Mouse (Mus musculus) midbrain, embryonic 16.5 days (tissue): Measurements from ENCODE around the gene Ifi47. TPM values are rescaled to one million over a fixed set of nuclear protein-coding genes. Genes with fewer than 3 reads are reported as not detected.

Experiments
- ATAC-seq: fragments of 200-750 bp; cut with Nextera tagmentation; 2 replicates; pipeline ENCODE4 v1.8.0; 2017; ENCODE audit warnings: moderate TSS enrichment
- H3K27ac ChIP-seq: fragments of 300-500 bp; sonication (generic); 2 replicates; pipeline ENCODE4 v1.5.1; 2014; ENCODE audit warnings: mild to moderate bottlenecking, low read length, mixed read lengths
- H3K27me3 ChIP-seq: fragments of 300-500 bp; sonication (generic); 2 replicates; pipeline ENCODE4 v1.6.1; 2014; ENCODE audit warnings: low read depth, low read length, mixed read lengths; ENCODE audit not compliant: control insufficient read depth, insufficient read depth
- H3K36me3 ChIP-seq: fragments of 300-500 bp; sonication (generic); 2 replicates; pipeline ENCODE4 v1.6.1; 2014; ENCODE audit warnings: mild to moderate bottlenecking, low read length, moderate library complexity, mixed read lengths; ENCODE audit not compliant: control insufficient read depth, insufficient read depth
- H3K4me1 ChIP-seq: fragments of 300-500 bp; sonication (generic); 2 replicates; pipeline ENCODE4 v1.6.1; 2014; ENCODE audit warnings: mild to moderate bottlenecking, low read length, mixed read lengths; ENCODE audit not compliant: control insufficient read depth, insufficient read depth
- H3K4me2 ChIP-seq: fragments of 300-500 bp; sonication (generic); 2 replicates; pipeline ENCODE4 v1.6.1; 2014; ENCODE audit warnings: mild to moderate bottlenecking, low read length, mixed read lengths
- H3K4me3 ChIP-seq: fragments of 300-500 bp; sonication (generic); 2 replicates; pipeline ENCODE4 v1.5.1; 2014; ENCODE audit warnings: low read depth, mild to moderate bottlenecking, low read length, moderate library complexity, mixed read lengths
- H3K9ac ChIP-seq: fragments of 300-500 bp; sonication (generic); 2 replicates; pipeline ENCODE4 v1.6.1; 2014; ENCODE audit warnings: low read depth, low read length, mixed read lengths
- H3K9me3 ChIP-seq: fragments of 300-500 bp; sonication (generic); replicated peaks from 2 replicates; pipeline ENCODE4 v1.6.1; 2014; ENCODE audit warnings: mild to moderate bottlenecking, low read length, mixed read lengths; ENCODE audit not compliant: control insufficient read depth, poor library complexity, severe bottlenecking
- WGBS: fragments of 180-500 bp; shearing (Covaris S2); extraction: QIAGEN DNeasy Blood & Tissue Kit; methylation state at CpG from one replicate; pipeline ENCODE4 v1.1.7; 2014; 5-methylcytosine and 5-hydroxymethylcytosine counted together
- polyA plus RNA-seq: library from polyadenylated mRNA; unstranded; fragments of >200 nt; fragmentation: Nextera tagmentation; extraction: Ambion mirVana; gene quantifications from 2 replicates; pipeline ENCODE4 v1.2.1, GENCODE M21; 2015

Gene Ifi47
- polyA plus RNA-seq, 1 experiment from 2014 or later, result 0.53 TPM

DNA sequence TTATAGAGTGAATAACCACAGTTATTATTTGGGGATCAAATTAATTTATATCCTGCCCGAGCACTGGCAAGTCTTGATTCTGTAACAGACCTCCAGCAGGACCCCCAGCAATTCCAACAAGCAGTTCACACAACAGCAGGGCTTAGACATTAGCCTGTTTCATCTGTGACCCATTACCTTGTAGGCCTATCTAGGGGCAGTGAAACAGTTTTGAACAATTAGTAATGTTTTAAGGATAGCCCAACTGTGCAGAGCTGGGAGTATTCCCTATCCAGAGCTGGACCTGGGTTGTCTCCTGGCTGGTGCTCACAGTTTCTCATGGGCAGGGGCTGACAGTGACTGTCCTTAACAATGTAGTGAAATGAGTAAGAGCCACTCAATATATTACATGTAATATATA, 625 bp downstream of the Ifi47 start:
- no peak overlapping the region for H3K4me3 ChIP-seq
- WGBS, result 81% methylated on average over 1 of the region's 1 CpGs
- no peak for ATAC-seq
- no peak overlapping the region for H3K27ac ChIP-seq
- no peaks in the 10 kb centered on the region for H3K27me3 ChIP-seq
- no peaks in the 10 kb centered on the region for H3K4me1 ChIP-seq
- H3K36me3 ChIP-seq, result no peaks in the 10 kb centered on the region
- H3K4me2 ChIP-seq, result no peak overlapping the region
- no peak overlapping the region for H3K9ac ChIP-seq
- H3K9me3 ChIP-seq, result no peaks in the 10 kb centered on the region

DNA sequence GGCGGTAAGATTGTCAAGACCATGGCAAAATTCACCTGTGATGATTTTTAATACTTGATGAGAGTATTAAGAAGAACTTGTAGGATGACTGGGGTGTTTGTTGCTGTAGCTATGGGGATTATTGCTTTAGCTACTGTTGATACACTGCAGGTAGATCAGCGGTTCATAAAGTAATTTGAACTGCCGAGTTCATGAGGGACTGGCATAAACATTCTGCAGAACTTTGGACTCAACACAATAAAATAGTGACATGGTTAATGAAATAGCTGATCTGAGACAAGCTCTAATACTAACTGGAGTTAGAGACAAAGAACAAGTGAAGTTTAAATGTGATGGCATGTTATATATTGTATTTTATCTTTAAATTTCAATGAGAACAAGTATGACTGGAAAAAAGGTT, 2.3 kb downstream of the Ifi47 start:
- no peaks in the 10 kb centered on the region for H3K9me3 ChIP-seq
- H3K4me3 ChIP-seq, result no peak overlapping the region
- no peaks in the 10 kb centered on the region for H3K27me3 ChIP-seq
- no peak overlapping the region for H3K4me2 ChIP-seq
- H3K36me3 ChIP-seq, result no peaks in the 10 kb centered on the region
- H3K27ac ChIP-seq, result no peak overlapping the region
- no peaks in the 10 kb centered on the region for H3K4me1 ChIP-seq
- WGBS, result 90% methylated on average over 3 of the region's 3 CpGs
- no peak for ATAC-seq
- H3K9ac ChIP-seq, result no peak overlapping the region

DNA sequence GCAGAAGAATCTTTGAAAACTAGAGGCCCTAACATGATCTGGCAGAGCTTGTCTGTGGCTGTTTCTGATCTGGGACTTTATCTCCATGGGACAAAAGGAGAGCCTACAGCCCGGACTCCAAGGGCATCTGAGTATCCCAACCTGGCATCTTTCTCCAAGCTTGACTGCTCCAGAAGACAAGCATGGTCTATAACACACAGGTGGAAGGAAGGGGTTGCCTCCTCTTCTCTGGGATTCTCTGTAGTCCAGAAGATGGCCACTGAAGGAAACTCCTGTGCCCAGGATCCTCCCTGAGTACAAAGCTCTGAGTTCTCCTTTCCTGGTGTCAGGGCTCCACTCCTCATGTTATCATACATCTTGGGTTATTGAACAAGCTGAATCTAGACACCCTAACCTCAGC, 4.2 kb downstream of the Ifi47 start:
- WGBS, result 78% methylated on average over 1 of the region's 1 CpGs
- H3K4me1 ChIP-seq, result no peaks in the 10 kb centered on the region
- no peak overlapping the region for H3K9ac ChIP-seq

DNA sequence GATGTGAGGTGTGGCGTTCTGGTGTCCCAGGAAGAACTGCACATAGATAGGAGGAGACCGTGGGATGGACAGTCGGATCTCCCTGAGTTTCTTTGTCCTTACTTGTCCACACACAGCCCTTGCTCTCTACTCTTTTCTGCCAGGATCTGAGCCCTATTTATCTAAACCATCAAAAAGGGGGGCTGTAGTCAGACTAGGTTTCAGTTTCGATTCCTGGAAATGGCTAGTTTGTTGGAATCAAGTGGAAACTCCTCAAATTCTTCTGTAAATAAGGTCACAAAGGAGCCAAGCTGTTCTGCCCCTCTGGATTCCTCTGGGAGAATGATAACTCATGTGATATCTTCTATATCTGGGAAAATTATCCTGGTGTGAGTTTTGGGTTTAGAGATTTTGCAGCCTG, 5.0 kb downstream of the Ifi47 start:
- 88% methylated on average over 4 of the region's 4 CpGs for WGBS
- H3K9ac ChIP-seq, result no peak overlapping the region
- no peak overlapping the region for H3K4me3 ChIP-seq
- no peaks in the 10 kb centered on the region for H3K27me3 ChIP-seq
- no peak for ATAC-seq
- no peak overlapping the region for H3K27ac ChIP-seq
- no peaks in the 10 kb centered on the region for H3K36me3 ChIP-seq
- no peaks in the 10 kb centered on the region for H3K9me3 ChIP-seq
- no peaks in the 10 kb centered on the region for H3K4me1 ChIP-seq
- no peak overlapping the region for H3K4me2 ChIP-seq

More for the DNA sequence above, 4.2 kb downstream of the Ifi47 start:
- no peaks in the 10 kb centered on the region for H3K27me3 ChIP-seq
- H3K4me2 ChIP-seq, result no peak overlapping the region
- H3K27ac ChIP-seq, result no peak overlapping the region
- no peak overlapping the region for H3K4me3 ChIP-seq
- ATAC-seq, result no peak
- H3K9me3 ChIP-seq, result no peaks in the 10 kb centered on the region
- H3K36me3 ChIP-seq, result no peaks in the 10 kb centered on the region

DNA sequence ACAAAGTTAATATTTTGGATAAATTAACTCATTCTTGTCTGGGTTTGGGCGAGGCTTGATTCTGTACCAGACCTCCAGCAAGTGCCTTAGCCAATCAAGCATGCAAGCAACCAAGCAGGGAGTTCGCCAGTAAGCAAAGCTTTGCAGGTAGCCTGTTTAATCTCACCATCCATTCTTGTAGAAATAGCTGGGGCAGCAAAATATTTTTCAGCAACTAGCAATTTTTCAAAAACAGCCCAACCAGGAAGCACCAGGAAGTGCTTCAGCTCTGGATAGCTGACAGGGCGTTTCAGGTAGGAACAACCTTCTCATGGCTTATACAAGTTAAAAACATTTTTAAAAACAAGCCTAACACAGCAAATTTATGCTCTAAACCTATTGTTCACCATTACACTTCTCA, 5.5 kb downstream of the Ifi47 start:
- no peak for ATAC-seq
- WGBS, result 73% methylated on average over 3 of the region's 3 CpGs
- no peak overlapping the region for H3K27ac ChIP-seq
- no peak overlapping the region for H3K9ac ChIP-seq
- H3K9me3 ChIP-seq, result no peaks in the 10 kb centered on the region
- H3K4me2 ChIP-seq, result no peak overlapping the region
- H3K4me3 ChIP-seq, result no peak overlapping the region
- H3K4me1 ChIP-seq, result no peaks in the 10 kb centered on the region
- no peaks in the 10 kb centered on the region for H3K36me3 ChIP-seq
- H3K27me3 ChIP-seq, result no peaks in the 10 kb centered on the region

DNA sequence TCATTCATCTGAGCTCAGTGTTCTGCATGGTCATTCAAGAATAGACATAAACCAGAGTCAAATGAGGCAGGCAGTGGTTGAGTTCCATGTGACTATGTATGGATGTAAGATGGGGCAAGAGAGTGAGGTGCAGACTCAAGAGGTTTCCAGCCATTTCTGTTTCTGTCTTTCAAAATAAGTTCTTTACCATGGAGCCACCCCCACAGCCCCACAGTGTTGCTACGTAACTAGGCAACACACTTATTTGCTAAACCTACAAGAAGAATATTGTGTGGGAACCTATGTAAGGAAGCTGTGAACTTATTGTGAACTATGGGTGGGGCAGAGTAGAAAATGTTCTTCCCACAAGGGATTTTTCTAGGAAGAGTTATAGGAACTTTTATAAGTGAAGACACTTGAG, 6.8 kb downstream of the Ifi47 start:
- 85% methylated on average over 1 of the region's 1 CpGs for WGBS
- Histone ChIP-seq H3K4me1 (peaks cover 3% of the 10 kb centered on the region; the same call in 1 of the 2 replicates), H3K27me3 (no peaks in the 10 kb centered on the region), H3K9me3 (no peaks in the 10 kb centered on the region), H3K4me2 (no peak overlapping the region), H3K27ac (no peak overlapping the region), H3K4me3 (no peak overlapping the region), H3K36me3 (no peaks in the 10 kb centered on the region), H3K9ac (no peak overlapping the region)
- ATAC-seq, result no peak

DNA sequence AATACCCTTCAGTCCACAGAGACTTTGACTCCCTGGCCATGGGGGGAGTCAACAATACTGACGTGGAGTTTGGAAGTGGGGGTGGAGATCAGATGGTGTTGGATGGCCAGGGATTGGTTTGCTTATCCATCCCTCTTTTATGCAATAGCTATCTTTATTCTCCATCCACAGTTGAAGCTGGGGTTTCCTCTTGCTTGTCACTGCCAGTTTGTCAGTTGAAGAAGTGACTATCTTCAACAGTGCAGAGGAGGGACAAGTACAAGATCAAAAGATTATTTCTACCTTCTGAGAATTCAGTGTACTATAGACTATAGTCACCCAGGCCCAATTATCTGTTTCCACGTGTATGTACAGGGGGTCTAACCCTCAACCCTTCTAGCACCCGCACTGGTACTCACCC, 7.4 kb downstream of the Ifi47 start:
- H3K4me1 ChIP-seq, result peaks cover 3% of the 10 kb centered on the region; the same call in 1 of the 2 replicates
- no peak overlapping the region for H3K9ac ChIP-seq
- no peaks in the 10 kb centered on the region for H3K36me3 ChIP-seq
- no peaks in the 10 kb centered on the region for H3K27me3 ChIP-seq
- H3K4me3 ChIP-seq, result no peak overlapping the region
- H3K9me3 ChIP-seq, result no peaks in the 10 kb centered on the region
- no peak for ATAC-seq
- 82% methylated on average over 3 of the region's 3 CpGs for WGBS
- H3K4me2 ChIP-seq, result no peak overlapping the region
- no peak overlapping the region for H3K27ac ChIP-seq

DNA sequence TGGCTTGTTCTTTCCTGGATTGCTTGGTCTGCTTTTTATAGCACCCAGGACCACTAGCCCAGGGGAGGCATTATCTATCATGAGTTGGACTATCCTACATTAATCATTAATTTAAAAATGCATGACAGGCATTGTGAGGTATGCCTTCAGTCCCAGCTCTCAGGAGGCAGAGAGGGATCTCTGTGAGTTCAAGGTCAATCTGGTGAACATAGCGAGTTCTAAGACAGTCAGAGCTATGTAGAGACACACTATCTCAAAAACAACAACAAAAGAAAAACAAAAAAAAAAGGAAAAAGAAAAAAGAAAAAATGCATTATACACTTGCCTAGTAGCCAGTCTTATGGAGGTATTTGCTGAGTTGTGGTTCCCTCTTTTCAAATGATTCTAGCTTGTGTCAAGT, 8.0 kb downstream of the Ifi47 start:
- 77% methylated on average over 1 of the region's 1 CpGs for WGBS
- no peak overlapping the region for H3K4me2 ChIP-seq
- no peak overlapping the region for H3K9ac ChIP-seq
- no peak overlapping the region for H3K27ac ChIP-seq
- H3K4me3 ChIP-seq, result no peak overlapping the region
- peaks cover 3% of the 10 kb centered on the region; the same call in 1 of the 2 replicates for H3K4me1 ChIP-seq
- no peak for ATAC-seq
- no peaks in the 10 kb centered on the region for H3K9me3 ChIP-seq
- H3K36me3 ChIP-seq, result no peaks in the 10 kb centered on the region
- no peaks in the 10 kb centered on the region for H3K27me3 ChIP-seq

DNA sequence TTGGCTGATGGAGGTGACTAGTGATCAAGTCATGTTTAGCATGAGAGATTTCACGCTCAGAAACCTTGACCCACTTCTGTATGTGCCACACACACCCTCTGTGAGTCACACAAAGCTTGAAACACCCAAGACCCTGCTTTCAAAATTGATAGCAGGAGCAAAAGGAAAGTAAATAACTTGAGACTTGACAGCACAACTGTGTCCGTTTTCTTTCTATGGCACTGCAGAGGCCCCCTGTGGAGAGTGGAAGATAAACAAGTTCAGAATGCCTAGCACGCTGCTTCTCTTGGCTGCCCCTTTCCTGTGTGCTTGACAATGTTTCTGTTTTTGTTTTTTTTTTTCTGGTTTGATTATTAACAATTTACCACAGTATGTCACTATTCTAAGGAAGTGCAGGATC, 8.5 kb downstream of the Ifi47 start:
- no peak overlapping the region for H3K9ac ChIP-seq
- peaks cover 3% of the 10 kb centered on the region; the same call in 1 of the 2 replicates for H3K4me1 ChIP-seq
- 45% methylated on average over 3 of the region's 3 CpGs for WGBS
- no peaks in the 10 kb centered on the region for H3K36me3 ChIP-seq
- H3K4me2 ChIP-seq, result no peak overlapping the region
- H3K4me3 ChIP-seq, result no peak overlapping the region
- no peak overlapping the region for H3K27ac ChIP-seq
- ATAC-seq, result no peak
- no peaks in the 10 kb centered on the region for H3K9me3 ChIP-seq
- no peaks in the 10 kb centered on the region for H3K27me3 ChIP-seq
